ENCODE assay signal across 9 mouse cellular contexts in the genomic region with DNA sequence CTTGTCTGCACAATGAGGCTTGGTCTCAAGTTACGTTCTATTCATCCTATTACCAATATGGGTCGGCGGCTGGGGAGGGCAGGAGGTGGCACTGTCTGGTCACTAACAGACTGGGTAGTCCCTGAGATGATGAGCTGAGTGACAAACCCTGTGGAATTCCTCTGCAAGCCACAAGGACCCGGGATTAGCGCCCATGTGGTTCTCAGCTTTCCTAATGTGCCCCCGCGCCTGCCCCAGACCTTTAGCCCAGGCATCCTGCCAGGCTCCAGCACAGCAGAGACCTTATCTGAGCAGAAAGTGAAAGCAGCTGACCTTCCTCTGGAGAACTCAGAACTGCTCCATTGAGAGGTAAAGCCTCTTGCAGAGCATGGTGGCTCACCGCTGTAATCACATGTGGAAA. TPM values are rescaled to one million over a fixed set of nuclear protein-coding genes. Genes with fewer than 3 reads are reported as not detected.
DNase-seq lines count a peak whose midpoint lies in the region; ATAC-seq and TF ChIP-seq lines count a peak whose summit lies in the region.
"Had no signal": no experiment of that assay in that cellular context is flagged by ENCODE, and none has a peak within 500 bp of the region (broad histone marks: within the 10 kb centered on the region; RNA-seq: fewer than 3 reads in every experiment).

No protein-coding gene starts in this region.

- H3K4me3 ChIP-seq in heart, postnatal 0 days (ENCODE audit: low read depth, low read length): no peak overlapping the region
- peak overlapping the region; percentile 21; the same call in 1 of the 2 replicates for H3K4me3 ChIP-seq in small intestine, adult 2 months (ENCODE audit: low read depth, low read length)

- peak overlapping the region; percentile 35 for H3K4me2 ChIP-seq in heart, postnatal 0 days (ENCODE audit: low read depth, low read length)

- H3K9me3 ChIP-seq in heart, postnatal 0 days (replicated peaks; ENCODE audit: control insufficient read depth, low read length): no peaks in the 10 kb centered on the region
- H3K9me3 ChIP-seq: G1E had no signal

- no peak overlapping the region for H3K9ac ChIP-seq in heart, postnatal 0 days (replicated peaks; ENCODE audit: low read depth, low read length)

- DNase-seq in lung, postnatal 10 days: peak; percentile 36
- no peak for DNase-seq in lung, postnatal 25 days (ENCODE audit: low spot score)
- DNase-seq in adrenal gland, postnatal 25 days: peak; percentile 78
- DNase-seq in heart, postnatal 0 days (ENCODE audit: low spot score): peak; percentile 85
- no peak for DNase-seq in embryo, embryonic 11 days
- no peak for DNase-seq in cerebellum, adult 8-10 months
- no peak for DNase-seq in right cerebral cortex, postnatal 4 days

- TF ChIP-seq CTCF in heart, postnatal 0 days (IDR thresholded peaks at IDR 0.05; ENCODE audit: low read depth): peak; percentile 24; the same call in 1 of the 2 replicates
- TF ChIP-seq CTCF in small intestine, adult 2 months (IDR thresholded peaks at IDR 0.05; ENCODE audit: extremely low read depth, insufficient read length, insufficient replicate concordance, low read depth, low read length): no peak

- peak overlapping the region; percentile 73 for H3K27ac ChIP-seq in heart, postnatal 0 days (ENCODE audit: low read depth)
- peak overlapping the region; percentile 67 for H3K27ac ChIP-seq in small intestine, adult 2 months (ENCODE audit: insufficient read depth, low read depth, low read length)

- no peaks in the 10 kb centered on the region for H3K27me3 ChIP-seq in heart, postnatal 0 days (ENCODE audit: control insufficient read depth, insufficient read depth, low read length)
- H3K27me3 ChIP-seq in small intestine, adult 2 months (ENCODE audit: control insufficient read depth, insufficient read depth, low read length): no peaks in the 10 kb centered on the region

- TF ChIP-seq EP300 in heart, postnatal 0 days (IDR thresholded peaks at IDR 0.05; ENCODE audit: low read depth): no peak

- H3K4me1 ChIP-seq in heart, postnatal 0 days (ENCODE audit: control insufficient read depth, insufficient read depth): peaks cover 21% of the 10 kb centered on the region
- peaks cover 8% of the 10 kb centered on the region; the same call in 1 of the 2 replicates for H3K4me1 ChIP-seq in small intestine, adult 2 months (ENCODE audit: control insufficient read depth, insufficient read depth, insufficient read length, low read length)

- ATAC-seq in heart, postnatal 0 days (ENCODE audit: insufficient read depth, low read depth): peak; percentile 83

- H3K36me3 ChIP-seq in heart, postnatal 0 days (replicated peaks; ENCODE audit: control insufficient read depth, insufficient read depth, low read length): no peaks in the 10 kb centered on the region
- no peaks in the 10 kb centered on the region for H3K36me3 ChIP-seq in small intestine, adult 2 months (ENCODE audit: control insufficient read depth, insufficient read depth, low read length)
- H3K36me3 ChIP-seq: G1E had no signal

- 25% methylated on average over 8 of the region's 8 CpGs for WGBS in heart, postnatal 0 days
- WGBS in small intestine, adult 2 months: 30% methylated on average over 8 of the region's 8 CpGs

- no peak for TF ChIP-seq POLR2A in small intestine, adult 2 months (IDR thresholded peaks at IDR 0.05; ENCODE audit: low read depth, low read length)

RNA-seq across cellular contexts. Expression of a gene that starts 21.0 kb away (rescaled TPM):
- total RNA-seq in adrenal gland, postnatal 25 days (2021): 246 and 276 TPM in 2 replicates
- total RNA-seq in heart, postnatal 0 days (2014; rRNA removed; ENCODE audit: low replicate concordance): 39.0 and 39.2 TPM in 2 replicates
- polyA plus RNA-seq in heart, postnatal 0 days (2015; fragmentation: Nextera tagmentation; extraction: Ambion mirVana): 6.2 and 6.3 TPM in 2 replicates
- polyA plus RNA-seq in small intestine, adult 2 months (2012; rRNA removed): 0.95 and 1.2 TPM in 2 replicates

RNA-seq across cellular contexts. Expression of a gene that starts 37.1 kb away (rescaled TPM):
- total RNA-seq in adrenal gland, postnatal 25 days (2021): 2,613 and 2,647 TPM in 2 replicates
- total RNA-seq in heart, postnatal 0 days (2014; rRNA removed; ENCODE audit: low replicate concordance): 746 and 806 TPM in 2 replicates
- 1,059 and 1,111 TPM in 2 replicates for polyA plus RNA-seq in heart, postnatal 0 days (2015; fragmentation: Nextera tagmentation; extraction: Ambion mirVana)
- 1,560 and 1,973 TPM in 2 replicates for polyA plus RNA-seq in small intestine, adult 2 months (2012; rRNA removed)

RNA-seq across cellular contexts. Expression of a gene that starts 53.5 kb away (rescaled TPM):
- total RNA-seq in adrenal gland, postnatal 25 days (2021): 24.9 and 29.8 TPM in 2 replicates
- total RNA-seq in heart, postnatal 0 days (2014; rRNA removed; ENCODE audit: low replicate concordance): 12.9 and 18.3 TPM in 2 replicates
- polyA plus RNA-seq in heart, postnatal 0 days (2015; fragmentation: Nextera tagmentation; extraction: Ambion mirVana): 7.6 and 8.6 TPM in 2 replicates
- 3.3 and 5.7 TPM in 2 replicates for polyA plus RNA-seq in small intestine, adult 2 months (2012; rRNA removed)

Comparison
In these comparisons a context has a peak if more than half of its experiments do, and no peak if none do; other contexts are left out.
1. DNase-seq: peak in lung, postnatal 10 days (single experiment), adrenal gland, postnatal 25 days (single experiment) and heart, postnatal 0 days (single experiment); none in lung, postnatal 25 days (single experiment), embryo, embryonic 11 days (single experiment), cerebellum, adult 8-10 months (single experiment) and right cerebral cortex, postnatal 4 days (single experiment).